Mouse (Mus musculus): Measurements from ENCODE around the gene Snx17. TPM values are rescaled to one million over a fixed set of nuclear protein-coding genes. Genes with fewer than 3 reads are reported as not detected.
"Not testable (repeated sequence)": the region's sequence is repeated elsewhere in the genome, so short reads cannot be mapped to it uniquely, and the experiment has no call there.

Snx17 gene
- polyA plus RNA-seq, 1 experiment, result 73.2 TPM

- 83% methylated on average over 16 of the region's 16 CpGs for WGBS
Measured at GRCm38 (mm10) chr5:31194486-31195485, 1.8 kb downstream of the Snx17 start.

GRCm38 (mm10) chr5:31195671-31196070 is 2.6 kb downstream of the Snx17 start:
- no peak for DNase-seq (ENCODE audit: low read depth, low spot score)
- 83% methylated on average over 4 of the region's 4 CpGs for WGBS

More at GRCm38 (mm10) chr5:31194486-31195485, 1.8 kb downstream of the Snx17 start:
- no peak for DNase-seq (ENCODE audit: low read depth, low spot score)

- 84% methylated on average over 10 of the region's 10 CpGs for WGBS
- no peak for DNase-seq (ENCODE audit: low read depth, low spot score)
Measured at GRCm38 (mm10) chr5:31196207-31196606, 3.2 kb downstream of the Snx17 start.

GRCm38 (mm10) chr5:31197072-31197471 is 4.0 kb downstream of the Snx17 start:
- DNase-seq (ENCODE audit: low read depth, low spot score), result no peak
- 92% methylated on average over 12 of the region's 12 CpGs for WGBS

GRCm38 (mm10) chr5:31198170-31198569 is 5.1 kb downstream of the Snx17 start:
- DNase-seq (ENCODE audit: low read depth, low spot score), result no peak
- 76% methylated on average over 9 of the region's 9 CpGs for WGBS

GRCm38 (mm10) chr5:31198616-31199320 is 5.7 kb downstream of the Snx17 start:
- WGBS, result 77% methylated on average over 5 of the region's 5 CpGs
- DNase-seq (ENCODE audit: low read depth, low spot score), result no peak

- DNase-seq (ENCODE audit: low read depth, low spot score), result no peak
- 88% methylated on average over 19 of the region's 19 CpGs for WGBS
Measured at GRCm38 (mm10) chr5:31199321-31199892, 6.4 kb downstream of the Snx17 start.

GRCm38 (mm10) chr5:31199893-31200292 is 6.9 kb downstream of the Snx17 start:
- 67% methylated on average over 9 of the region's 9 CpGs for WGBS
- no peak for DNase-seq (ENCODE audit: low read depth, low spot score)

- no peak for DNase-seq (ENCODE audit: low read depth, low spot score)
- WGBS, result 87% methylated on average over 27 of the region's 27 CpGs
Measured at GRCm38 (mm10) chr5:31200327-31200768, 7.3 kb downstream of the Snx17 start.

- WGBS, result 4% methylated on average over 13 of the region's 13 CpGs
- no peak for DNase-seq (ENCODE audit: low read depth, low spot score)
Measured at GRCm38 (mm10) chr5:31201042-31201741, 8.2 kb downstream of the Snx17 start.

- under 1% methylated on average over 53 of the region's 53 CpGs for WGBS
- DNase-seq (ENCODE audit: low read depth, low spot score), result peak; percentile 93
Measured at GRCm38 (mm10) chr5:31201742-31202590, 8.9 kb downstream of the Snx17 start, which contains the start of gene Zfp513. Gene Zfp513, minus strand, starts transcription at chr5:31202303.

GRCm38 (mm10) chr5:31202933-31203332 is 9.9 kb downstream of the Snx17 start:
- WGBS, result 89% methylated on average over 7 of the region's 7 CpGs
- DNase-seq (ENCODE audit: low read depth, low spot score), result no peak

- no peak for DNase-seq (ENCODE audit: low read depth, low spot score)
- WGBS, result 93% methylated on average over 2 of the region's 2 CpGs
Measured at GRCm38 (mm10) chr5:31203866-31204265, 10.8 kb downstream of the Snx17 start.

- 91% methylated on average over 6 of the region's 6 CpGs for WGBS
Measured at GRCm38 (mm10) chr5:31204421-31204820, 11.4 kb downstream of the Snx17 start.

GRCm38 (mm10) chr5:31216554-31216953 is 23.5 kb downstream of the Snx17 start:
- DNase-seq (ENCODE audit: low read depth, low spot score), result not testable (repeated sequence)
- WGBS, result 79% methylated on average over 6 of the region's 6 CpGs

More at GRCm38 (mm10) chr5:31204421-31204820, 11.4 kb downstream of the Snx17 start:
- DNase-seq (ENCODE audit: low read depth, low spot score), result no peak

- DNase-seq (ENCODE audit: low read depth, low spot score), result no peak
- WGBS, result 45% methylated on average over 7 of the region's 7 CpGs
Measured at GRCm38 (mm10) chr5:31218294-31218693, 25.3 kb downstream of the Snx17 start.

- 2% methylated on average over 2 of the region's 2 CpGs for WGBS
- DNase-seq (ENCODE audit: low read depth, low spot score), result no peak
Measured at GRCm38 (mm10) chr5:31219070-31219469, 26.0 kb downstream of the Snx17 start.

GRCm38 (mm10) chr5:31219474-31219873 is 26.4 kb downstream of the Snx17 start:
- WGBS, result under 1% methylated on average over 11 of the region's 11 CpGs
- no peak for DNase-seq (ENCODE audit: low read depth, low spot score)
